Comparison of ENCODE assay signal across 25 mouse cellular contexts in genomic region chr4:12491306-12491705, GRCm38 (mm10).
DNase-seq lines count a peak whose midpoint lies in the region; ATAC-seq and TF ChIP-seq lines count a peak whose summit lies in the region.
"Had no signal": no experiment of that assay in that cellular context is flagged by ENCODE, and none has a peak within 500 bp of the region (broad histone marks: within the 10 kb centered on the region; RNA-seq: fewer than 3 reads in every experiment).

No protein-coding gene starts in this region.

- ATAC-seq in embryonic facial prominence, embryonic 14.5 days (ENCODE audit: low read depth) = no peak
- ATAC-seq in limb, embryonic 14.5 days (ENCODE audit: low FRiP score, low read depth) = no peak; the same call in 1 of the 2 replicates
- ATAC-seq: CD4-positive, CD25-positive, alpha-beta regulatory T cell, adult 4 months; forebrain, embryonic 14.5 days; intestine, embryonic 15.5 days had no signal

- H3K79me2 ChIP-seq in heart, adult 2 months (replicated peaks; ENCODE audit: control insufficient read depth, insufficient read depth, low read length) = no peaks in the 10 kb centered on the region

- H3K9me3 ChIP-seq in embryonic facial prominence, embryonic 14.5 days (ENCODE audit: control insufficient read depth, low read length) = no peaks in the 10 kb centered on the region
- H3K9me3 ChIP-seq in embryonic facial prominence, embryonic 10.5 days = no peaks in the 10 kb centered on the region
- H3K9me3 ChIP-seq in limb, embryonic 14.5 days (ENCODE audit: control insufficient read depth, low read length) = no peaks in the 10 kb centered on the region
- H3K9me3 ChIP-seq: embryonic facial prominence, embryonic 15.5 days; forebrain, embryonic 10.5 days; G1E; heart, embryonic 13.5 days; hindbrain, embryonic 10.5 days; intestine, embryonic 15.5 days had no signal

- H3K4me3 ChIP-seq in embryonic facial prominence, embryonic 14.5 days (ENCODE audit: low read depth, low read length) = no peak overlapping the region
- H3K4me3 ChIP-seq in embryonic facial prominence, embryonic 10.5 days = no peak overlapping the region
- H3K4me3 ChIP-seq in heart, adult 2 months = no peak overlapping the region
- H3K4me3 ChIP-seq in gastrocnemius, adult 2 months = no peak overlapping the region
- no peak overlapping the region for H3K4me3 ChIP-seq in limb, embryonic 14.5 days (replicated peaks; ENCODE audit: low read length)
- H3K4me3 ChIP-seq: embryonic facial prominence, embryonic 15.5 days; erythroblast, embryonic 14.5 days; forebrain, embryonic 10.5 days; heart, embryonic 13.5 days; hindbrain, embryonic 10.5 days; intestine, embryonic 15.5 days had no signal

- WGBS in embryonic facial prominence, embryonic 14.5 days = 76% methylated on average over 6 of the region's 6 CpGs
- 89% methylated on average over 6 of the region's 6 CpGs for WGBS in embryonic facial prominence, embryonic 10.5 days
- 80% methylated on average over 6 of the region's 6 CpGs for WGBS in heart, adult 2 months
- WGBS in limb, embryonic 14.5 days = 70% methylated on average over 6 of the region's 6 CpGs

- no peak for TF ChIP-seq EP300 in heart, adult 2 months (IDR thresholded peaks at IDR 0.05; ENCODE audit: insufficient read depth, low read depth, low read length)

- peak; percentile 48 for DNase-seq in embryonic facial prominence, embryonic 14.5 days (ENCODE audit: low spot score)
- DNase-seq in embryonic facial prominence, embryonic 10.5 days (ENCODE audit: low spot score) = no peak
- DNase-seq in heart, adult 2 months = peak; percentile 37 to 40
- DNase-seq in heart, postnatal 25 days (ENCODE audit: low spot score) = no peak
- peak; percentile 51 for DNase-seq in gastrocnemius, adult 2 months
- DNase-seq in limb, embryonic 14.5 days (ENCODE audit: low spot score) = peak; percentile 24
- DNase-seq in adrenal gland, postnatal 4 days (ENCODE audit: low spot score in 2 of 2) = no peak
- DNase-seq in cerebellum, adult 18-20 months = no peak
- DNase-seq: adrenal gland, adult 8-10 months; adrenal gland, postnatal 36 days; B cell, adult 2 months; cerebellum, adult 11 months; cerebellum, adult 9-10 months; cerebellum, postnatal 25 days; kidney, adult 18-20 months had no signal

- intact Hi-C loops in heart, adult 2 months (cut with DNase I) = no loop called here
- intact Hi-C loops in heart, postnatal 25 days (cut with DNase I) = no loop called here
- intact Hi-C loops in gastrocnemius, adult 2 months (cut with DNase I) = no loop called here

- H3K27ac ChIP-seq in embryonic facial prominence, embryonic 14.5 days (replicated peaks; ENCODE audit: low read depth, low read length) = no peak overlapping the region
- H3K27ac ChIP-seq in embryonic facial prominence, embryonic 10.5 days (replicated peaks) = no peak overlapping the region
- H3K27ac ChIP-seq in heart, adult 2 months = no peak overlapping the region
- no peak overlapping the region for H3K27ac ChIP-seq in gastrocnemius, adult 2 months
- H3K27ac ChIP-seq in limb, embryonic 14.5 days (replicated peaks; ENCODE audit: low read depth, low read length) = no peak overlapping the region
- H3K27ac ChIP-seq: embryonic facial prominence, embryonic 15.5 days; forebrain, embryonic 10.5 days; heart, embryonic 13.5 days; hindbrain, embryonic 10.5 days; hindbrain, embryonic 14.5 days; intestine, embryonic 15.5 days had no signal

- no peaks in the 10 kb centered on the region for H3K36me3 ChIP-seq in embryonic facial prominence, embryonic 14.5 days (ENCODE audit: control insufficient read depth, insufficient read depth, low read length)
- no peaks in the 10 kb centered on the region for H3K36me3 ChIP-seq in embryonic facial prominence, embryonic 10.5 days (replicated peaks)
- H3K36me3 ChIP-seq in heart, adult 2 months (ENCODE audit: control insufficient read depth, insufficient read depth, low read length) = no peaks in the 10 kb centered on the region
- no peaks in the 10 kb centered on the region for H3K36me3 ChIP-seq in limb, embryonic 14.5 days (ENCODE audit: control insufficient read depth, insufficient read depth, low read length)
- H3K36me3 ChIP-seq: embryonic facial prominence, embryonic 15.5 days; forebrain, embryonic 10.5 days; G1E; heart, embryonic 13.5 days; hindbrain, embryonic 10.5 days; intestine, embryonic 15.5 days had no signal

- no peaks in the 10 kb centered on the region for H3K4me1 ChIP-seq in embryonic facial prominence, embryonic 14.5 days (ENCODE audit: control insufficient read depth, insufficient read depth, low read length)
- peaks cover 4% of the 10 kb centered on the region; the same call in 1 of the 2 replicates for H3K4me1 ChIP-seq in embryonic facial prominence, embryonic 10.5 days
- H3K4me1 ChIP-seq in heart, adult 2 months (ENCODE audit: control insufficient read depth, insufficient read depth, low read length) = no peaks in the 10 kb centered on the region; the same call in none of the 2 replicates
- H3K4me1 ChIP-seq in limb, embryonic 14.5 days (ENCODE audit: control insufficient read depth, insufficient read depth, low read length) = no peaks in the 10 kb centered on the region
- H3K4me1 ChIP-seq: forebrain, embryonic 10.5 days; heart, embryonic 13.5 days; hindbrain, embryonic 10.5 days; intestine, embryonic 15.5 days had no signal

- TF ChIP-seq POLR2A in heart, adult 2 months (IDR thresholded peaks at IDR 0.05; ENCODE audit: insufficient read depth, low read depth, low read length) = no peak
- no peak for TF ChIP-seq POLR2A in limb, embryonic 14.5 days (IDR thresholded peaks at IDR 0.05; ENCODE audit: borderline replicate concordance, extremely low read depth, insufficient read depth, insufficient read length)

- no peaks in the 10 kb centered on the region for H3K27me3 ChIP-seq in embryonic facial prominence, embryonic 14.5 days (replicated peaks; ENCODE audit: control insufficient read depth, insufficient read depth, low read length)
- no peaks in the 10 kb centered on the region for H3K27me3 ChIP-seq in embryonic facial prominence, embryonic 10.5 days (replicated peaks; ENCODE audit: low read depth, poor library complexity, severe bottlenecking)
- H3K27me3 ChIP-seq in heart, adult 2 months (ENCODE audit: control insufficient read depth, insufficient read depth, low read length) = no peaks in the 10 kb centered on the region
- H3K27me3 ChIP-seq in limb, embryonic 14.5 days (ENCODE audit: control insufficient read depth, insufficient read depth, low read length) = no peaks in the 10 kb centered on the region
- H3K27me3 ChIP-seq: embryonic facial prominence, embryonic 15.5 days; heart, embryonic 13.5 days; intestine, embryonic 15.5 days had no signal

- no peak overlapping the region for H3K4me2 ChIP-seq in embryonic facial prominence, embryonic 14.5 days (ENCODE audit: low read depth, low read length)
- H3K4me2 ChIP-seq in limb, embryonic 14.5 days (replicated peaks; ENCODE audit: low read depth, low read length, severe bottlenecking) = no peak overlapping the region
- H3K4me2 ChIP-seq: embryonic facial prominence, embryonic 15.5 days; heart, embryonic 13.5 days; hindbrain, embryonic 14.5 days; intestine, embryonic 15.5 days had no signal

- TF ChIP-seq CTCF in heart, adult 2 months (IDR thresholded peaks at IDR 0.05) = no peak
- no peak for TF ChIP-seq CTCF in gastrocnemius, adult 2 months (IDR thresholded peaks at IDR 0.05)

- no peak overlapping the region for H3K9ac ChIP-seq in embryonic facial prominence, embryonic 14.5 days (ENCODE audit: low read depth, low read length)
- H3K9ac ChIP-seq in heart, adult 2 months (ENCODE audit: low read depth, low read length) = no peak overlapping the region
- no peak overlapping the region for H3K9ac ChIP-seq in limb, embryonic 14.5 days (ENCODE audit: low read depth, low read length, severe bottlenecking)
- H3K9ac ChIP-seq: embryonic facial prominence, embryonic 15.5 days; heart, embryonic 13.5 days; hindbrain, embryonic 14.5 days; intestine, embryonic 15.5 days had no signal

Comparison
In these comparisons a context has a peak if more than half of its experiments do, and no peak if none do; other contexts are left out.
1. DNase-seq: peak in embryonic facial prominence, embryonic 14.5 days (single experiment), heart, adult 2 months (2 of 2), gastrocnemius, adult 2 months (single experiment) and limb, embryonic 14.5 days (single experiment); none in embryonic facial prominence, embryonic 10.5 days (single experiment), heart, postnatal 25 days (single experiment), adrenal gland, postnatal 4 days (0 of 2) and cerebellum, adult 18-20 months (0 of 2).